Mouse (Mus musculus) fibroblast of lung, adult 2 months (primary cell): Measurements from ENCODE around the gene Tcp1.
"Not testable (repeated sequence)": the region's sequence is repeated elsewhere in the genome, so short reads cannot be mapped to it uniquely, and the experiment has no call there.

Experiments used
- DNase-seq: peaks from one replicate; pipeline ENCODE4 v3.0.0-alpha.2; 2011; ENCODE audit warnings: low read depth

Tcp1 gene

GRCm38 (mm10) chr17:12915881-12916583 is 531 bp downstream of the Tcp1 start, which contains the start of gene Mrpl18:
Mrpl18 (minus strand) TSS chr17:12916345.
- DNase-seq: peak; percentile 99

- no peak for DNase-seq
These were observed 1.3 kb downstream of the Tcp1 start for GRCm38 (mm10) chr17:12916588-12917380.

DNA sequence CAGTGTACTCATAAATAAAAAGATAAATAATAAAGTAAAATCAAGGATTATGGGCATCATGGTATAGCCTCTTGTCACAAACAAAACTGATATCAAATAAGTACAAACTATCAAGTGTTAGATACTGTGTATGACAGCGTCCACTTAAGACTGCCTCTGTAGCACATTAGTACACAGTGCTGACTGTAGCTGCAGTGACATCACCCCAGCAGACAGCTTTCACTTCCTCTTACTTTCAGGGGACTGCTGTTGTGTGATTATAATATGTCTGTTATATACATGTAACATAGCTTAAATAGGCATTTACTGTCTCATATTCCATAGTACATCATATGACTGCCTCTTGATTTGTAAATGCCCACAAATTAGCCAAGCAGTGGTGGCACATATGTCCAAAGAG is 5.6 kb downstream of the Tcp1 start:
- no peak for DNase-seq

DNA sequence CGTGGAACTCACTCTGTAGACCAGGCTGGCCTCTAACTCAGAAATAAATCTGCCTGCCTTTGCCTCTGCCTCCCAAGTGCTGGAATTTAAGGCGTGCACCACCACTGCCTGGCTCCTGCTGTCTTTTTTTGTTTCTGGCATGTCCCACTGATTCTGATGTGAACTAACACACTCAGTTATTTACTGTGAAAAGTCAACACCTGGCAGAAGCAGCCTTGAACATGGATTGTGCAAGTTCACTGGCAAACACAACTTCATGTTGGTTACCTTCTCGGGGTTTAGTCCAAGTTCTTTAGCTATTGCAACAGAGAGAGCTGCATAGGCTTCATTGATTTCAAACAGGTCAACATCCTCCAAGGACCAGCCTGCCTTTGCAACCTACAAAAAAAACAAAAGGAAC is 9.5 kb downstream of the Tcp1 start:
- DNase-seq: peak; percentile 72

GRCm38 (mm10) chr17:12925703-12926180 is 10.2 kb downstream of the Tcp1 start:
- DNase-seq: no peak

GRCm38 (mm10) chr17:12931576-12931975 is 16.1 kb downstream of the Tcp1 start:
- DNase-seq: not testable (repeated sequence)

DNA sequence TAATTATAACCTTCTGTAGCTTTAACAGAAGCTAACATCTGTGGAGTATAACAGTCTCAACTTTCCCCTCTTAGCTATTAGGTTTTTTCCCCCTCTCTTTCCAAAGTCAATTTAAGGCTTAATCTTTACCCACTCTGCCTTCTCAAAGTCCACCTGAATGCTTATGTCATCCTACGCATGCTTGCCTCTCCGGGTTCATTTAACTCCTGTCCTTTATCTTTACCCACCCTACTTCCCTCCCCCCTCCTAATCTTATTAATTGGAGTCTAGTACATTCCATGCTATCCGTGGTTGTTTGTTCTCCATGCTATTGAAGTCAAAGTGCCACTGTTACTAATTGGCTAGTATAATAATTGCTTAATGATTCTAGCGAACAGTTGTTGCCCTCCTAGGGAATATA is 20.2 kb downstream of the Tcp1 start:
- no peak for DNase-seq

DNA sequence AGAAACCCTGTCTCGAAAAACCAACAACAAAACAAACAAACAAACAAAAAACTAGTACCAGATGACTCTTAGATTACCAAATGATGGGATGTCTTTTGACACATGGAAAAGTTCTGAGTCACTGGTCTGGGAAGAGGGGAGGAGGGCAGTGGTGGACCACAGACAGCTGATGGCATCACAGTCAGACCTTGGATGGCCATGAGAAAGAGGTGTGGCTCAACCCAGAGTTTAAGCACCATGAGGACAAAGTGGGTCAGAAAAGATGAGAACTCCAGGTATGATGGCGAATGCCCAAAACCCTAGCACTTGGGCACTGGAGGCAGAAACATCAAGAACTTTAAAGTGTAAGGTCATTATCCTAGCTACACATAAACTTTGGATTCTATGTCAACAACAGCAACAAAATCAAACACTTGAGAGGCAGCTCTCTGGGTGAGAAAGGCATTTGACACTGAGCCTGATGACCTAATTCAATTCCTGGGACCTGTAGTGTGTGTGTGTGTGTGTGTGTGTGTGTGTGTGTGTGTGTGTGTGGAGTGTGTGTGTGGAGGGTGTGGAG is 22.0 kb downstream of the Tcp1 start:
- DNase-seq: no peak

GRCm38 (mm10) chr17:12938077-12938476 is 22.6 kb downstream of the Tcp1 start:
- DNase-seq: no peak

DNA sequence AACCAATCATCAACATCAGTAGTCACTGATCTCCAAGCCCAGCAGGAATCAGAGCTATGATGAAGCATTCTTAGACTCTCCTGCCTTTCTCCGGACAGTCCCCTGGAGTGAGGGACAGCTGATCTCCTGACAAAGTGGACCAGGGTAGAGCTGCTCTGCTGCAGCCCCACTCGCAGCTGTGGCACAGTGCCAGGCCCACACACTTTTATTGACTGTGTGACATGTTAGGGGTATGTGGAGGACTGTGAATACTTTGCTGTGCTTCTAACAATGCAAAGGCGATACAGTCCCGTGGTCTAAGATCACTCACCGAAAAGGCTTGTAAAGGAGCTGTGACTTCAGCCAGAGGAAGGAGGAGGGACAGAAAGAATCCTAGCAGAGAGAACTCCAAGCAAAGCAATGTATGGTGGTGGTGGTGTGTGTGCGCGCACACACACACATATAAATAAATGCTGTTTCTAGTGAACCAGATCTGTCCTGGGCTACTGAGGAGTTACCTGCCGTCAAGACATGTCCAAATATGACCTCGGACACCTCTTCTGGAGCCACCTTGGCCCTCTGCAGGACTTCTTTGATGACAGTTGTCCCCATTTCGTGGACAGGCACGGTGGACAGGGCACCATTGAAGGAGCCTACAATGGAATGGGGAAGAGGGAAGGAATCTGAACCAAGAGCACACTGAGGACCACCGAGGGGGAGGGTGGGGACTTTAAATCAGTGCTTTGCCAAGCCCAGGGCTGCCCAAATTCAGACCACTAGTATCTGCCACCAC is 24.1 kb downstream of the Tcp1 start:
- DNase-seq: not testable (repeated sequence)

DNA sequence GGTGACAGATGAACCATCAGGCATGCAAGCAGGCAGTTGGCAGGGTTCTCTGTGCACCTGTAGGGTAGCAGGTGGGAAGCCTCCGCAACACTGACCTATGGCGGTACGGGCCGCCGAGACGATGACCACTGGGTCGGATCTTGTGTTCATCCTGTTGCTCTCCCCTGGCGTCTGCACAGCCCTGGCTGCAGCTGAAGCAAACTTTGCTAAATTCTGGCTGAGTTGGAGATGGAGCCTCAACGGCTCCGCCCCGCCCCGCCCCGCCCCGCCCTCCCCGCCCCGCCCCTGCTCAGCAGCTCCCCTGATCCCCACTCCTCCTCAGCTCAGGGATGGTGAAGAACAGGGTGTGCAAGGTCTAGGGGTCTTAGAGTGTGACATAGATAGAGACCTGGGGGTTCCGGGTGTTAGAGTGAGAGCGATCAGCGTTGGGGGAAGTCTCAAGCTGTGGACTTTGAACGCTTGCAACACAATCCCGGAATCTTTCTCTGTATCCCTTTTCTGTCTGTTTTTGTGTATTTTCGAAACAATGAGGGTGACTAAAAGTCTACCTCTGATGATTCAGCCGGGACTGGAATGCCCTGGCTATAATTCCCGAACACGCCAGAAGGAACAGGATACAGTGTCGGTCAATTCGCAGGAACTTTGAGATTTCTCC is 24.8 kb downstream of the Tcp1 start, which contains the start of gene Acat3:
TSS of gene Acat3 (minus strand) at position 450 of the 655 bp plus-strand sequence.
- peak; percentile 57 for DNase-seq

DNA sequence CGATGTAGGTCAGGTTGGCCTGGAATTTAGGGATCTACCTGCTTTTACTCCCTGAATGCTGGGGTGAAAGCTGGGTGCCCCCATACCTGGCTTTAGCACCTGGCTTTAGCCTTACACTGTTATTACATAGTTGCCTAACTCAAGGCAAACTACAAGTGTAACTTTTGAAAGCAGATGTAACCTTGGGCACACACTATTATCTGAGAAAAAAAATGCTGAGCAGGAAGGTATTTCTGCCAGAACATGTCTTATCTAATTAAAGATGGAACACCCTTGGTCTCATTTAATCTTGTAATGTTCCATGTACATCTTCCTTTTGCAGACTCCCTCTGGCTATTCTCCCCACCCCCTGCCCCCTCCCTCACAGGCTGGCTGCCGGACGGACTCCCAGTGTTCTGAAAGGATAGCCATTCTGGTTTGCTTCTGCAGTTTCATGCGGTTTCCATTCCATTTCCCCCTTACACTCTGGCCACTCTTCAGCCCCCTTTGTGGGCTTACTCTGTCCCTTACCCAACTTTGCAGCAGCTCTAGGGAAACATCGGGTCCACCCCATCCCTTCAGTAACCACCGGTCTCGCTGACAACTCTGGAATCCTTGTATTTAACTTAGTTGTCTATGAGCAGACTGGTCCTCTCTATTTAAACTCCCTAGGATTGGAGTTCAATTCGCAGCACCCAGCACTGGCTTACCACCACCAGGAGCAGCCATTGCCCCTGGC is 26.2 kb downstream of the Tcp1 start:
- no peak for DNase-seq

DNA sequence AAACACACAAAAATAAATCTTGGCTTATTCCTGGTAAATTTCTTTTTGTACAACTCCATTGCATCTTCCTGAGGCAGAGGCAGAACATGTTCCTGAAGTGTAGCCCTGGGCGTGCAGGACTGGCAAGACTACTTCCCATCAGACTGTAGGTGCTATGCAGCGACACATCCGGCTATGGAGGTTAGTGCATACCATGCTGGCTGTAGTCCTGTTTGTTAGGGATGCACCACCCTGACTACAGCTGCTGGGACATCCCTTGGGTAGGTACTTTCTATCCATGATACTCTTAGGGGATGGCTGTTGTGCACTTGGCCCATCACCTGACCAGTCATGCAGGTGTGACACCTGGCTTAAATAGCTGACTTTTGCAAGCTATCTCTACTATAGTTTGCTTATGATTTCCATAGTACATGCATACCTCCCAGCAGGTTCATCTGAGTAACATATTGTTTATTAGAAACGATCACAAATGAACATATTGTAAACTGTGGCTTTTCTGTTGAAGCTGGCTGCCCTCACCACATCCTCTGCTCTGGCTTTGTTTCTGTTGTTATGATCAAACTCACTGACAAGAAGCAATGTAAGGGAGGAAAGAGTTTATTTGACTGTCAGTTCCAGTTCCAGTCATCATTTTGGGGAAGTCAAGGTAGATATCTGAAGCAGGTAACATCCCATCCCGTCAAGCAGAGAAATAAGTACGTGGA is 27.1 kb downstream of the Tcp1 start:
- DNase-seq: no peak

- DNase-seq: no peak
These were observed 34.2 kb downstream of the Tcp1 start for GRCm38 (mm10) chr17:12949669-12950068.

GRCm38 (mm10) chr17:12956664-12957063 is 41.2 kb downstream of the Tcp1 start:
- DNase-seq: no peak

DNA sequence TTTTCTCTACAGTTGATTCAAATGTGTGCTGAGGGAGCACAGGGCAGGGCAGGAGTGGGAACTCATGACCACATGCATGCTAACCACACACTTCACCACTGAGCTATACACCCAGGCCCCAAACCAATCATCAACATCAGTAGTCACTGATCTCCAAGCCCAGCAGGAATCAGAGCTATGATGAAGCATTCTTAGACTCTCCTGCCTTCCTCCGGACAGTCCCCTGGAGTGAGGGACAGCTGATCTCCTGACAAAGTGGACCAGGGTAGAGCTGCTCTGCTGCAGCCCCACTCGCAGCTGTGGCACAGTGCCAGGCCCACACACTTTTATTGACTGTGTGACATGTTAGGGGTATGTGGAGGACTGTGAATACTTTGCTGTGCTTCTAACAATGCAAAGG is 43.9 kb downstream of the Tcp1 start:
- not testable (repeated sequence) for DNase-seq

- peak; percentile 88 for DNase-seq
These were observed 44.9 kb downstream of the Tcp1 start, which contains the start of gene Acat2 for GRCm38 (mm10) chr17:12960331-12960873. Acat2 (minus strand) TSS chr17:12960747.

GRCm38 (mm10) chr17:12963476-12963875 is 48.0 kb downstream of the Tcp1 start:
- DNase-seq: no peak

GRCm38 (mm10) chr17:12967173-12967572 is 51.7 kb downstream of the Tcp1 start:
- no peak for DNase-seq

GRCm38 (mm10) chr17:12973851-12974250 is 58.4 kb downstream of the Tcp1 start:
- no peak for DNase-seq
